Mouse (Mus musculus) intestine, postnatal 0 days (tissue): ENCODE measurements around the gene Pcnx. TPM values are rescaled to one million over a fixed set of nuclear protein-coding genes. Genes with fewer than 3 reads are reported as not detected.

ENCODE experiments used
- ATAC-seq: fragments of 200-750 bp; cut with Nextera tagmentation; 2 replicates; pipeline ENCODE4 v1.8.0; 2017; ENCODE audit warnings: mild to moderate bottlenecking, moderate TSS enrichment, moderate library complexity
- H3K27ac ChIP-seq: fragments of 300-500 bp; sonication (generic); 2 replicates; pipeline ENCODE4 v1.5.1; 2014; ENCODE audit warnings: mild to moderate bottlenecking, low read depth, low read length, moderate library complexity
- H3K27me3 ChIP-seq: fragments of 300-500 bp; sonication (generic); replicated peaks from 2 replicates; pipeline ENCODE4 v1.6.1; 2014; ENCODE audit warnings: low read length, mixed read lengths; ENCODE audit not compliant: control insufficient read depth, insufficient read depth
- H3K36me3 ChIP-seq: fragments of 300-500 bp; sonication (generic); 2 replicates; pipeline ENCODE4 v1.6.1; 2014; ENCODE audit warnings: mild to moderate bottlenecking, moderate library complexity; ENCODE audit not compliant: control insufficient read depth, insufficient read depth
- H3K4me1 ChIP-seq: fragments of 300-500 bp; sonication (generic); replicated peaks from 2 replicates; pipeline ENCODE4 v1.6.1; 2014; ENCODE audit warnings: antibody characterized with exemption, low read length, mixed read lengths; ENCODE audit not compliant: control insufficient read depth, insufficient read depth
- H3K4me2 ChIP-seq: fragments of 300-500 bp; sonication (generic); replicated peaks from 2 replicates; pipeline ENCODE4 v1.6.1; 2014; ENCODE audit warnings: low read depth, mild to moderate bottlenecking, moderate library complexity
- H3K4me3 ChIP-seq: fragments of 300-500 bp; sonication (generic); 2 replicates; pipeline ENCODE4 v1.5.1; 2014; ENCODE audit warnings: low read depth, low read length
- H3K9ac ChIP-seq: fragments of 300-500 bp; sonication (generic); 2 replicates; pipeline ENCODE4 v1.6.1; 2014; ENCODE audit warnings: mild to moderate bottlenecking, low read depth, low read length
- H3K9me3 ChIP-seq: fragments of 300-500 bp; sonication (generic); 2 replicates; pipeline ENCODE4 v1.6.1; 2016; ENCODE audit warnings: mixed run types; ENCODE audit not compliant: control insufficient read depth
- CTCF ChIP-seq: sonication (generic); IDR thresholded peaks from 2 replicates; pipeline ENCODE4 v1.5.1; 2016; ENCODE audit warnings: low read depth, mild to moderate bottlenecking, control low read depth, antibody characterized with exemption, moderate library complexity
- WGBS: fragments of 180-500 bp; shearing (Covaris S2); extraction: QIAGEN DNeasy Blood & Tissue Kit; methylation state at CpG from one replicate; pipeline ENCODE4 v1.1.7; 2014; 5-methylcytosine and 5-hydroxymethylcytosine counted together
- polyA plus RNA-seq: library from polyadenylated mRNA; unstranded; fragments of >200 nt; fragmentation: Nextera tagmentation; extraction: Ambion mirVana; gene quantifications from 2 replicates; pipeline ENCODE4 v1.2.1, GENCODE M21; 2015

Gene Pcnx
- polyA plus RNA-seq, 1 experiment from 2014 or later = 12.4 TPM

DNA sequence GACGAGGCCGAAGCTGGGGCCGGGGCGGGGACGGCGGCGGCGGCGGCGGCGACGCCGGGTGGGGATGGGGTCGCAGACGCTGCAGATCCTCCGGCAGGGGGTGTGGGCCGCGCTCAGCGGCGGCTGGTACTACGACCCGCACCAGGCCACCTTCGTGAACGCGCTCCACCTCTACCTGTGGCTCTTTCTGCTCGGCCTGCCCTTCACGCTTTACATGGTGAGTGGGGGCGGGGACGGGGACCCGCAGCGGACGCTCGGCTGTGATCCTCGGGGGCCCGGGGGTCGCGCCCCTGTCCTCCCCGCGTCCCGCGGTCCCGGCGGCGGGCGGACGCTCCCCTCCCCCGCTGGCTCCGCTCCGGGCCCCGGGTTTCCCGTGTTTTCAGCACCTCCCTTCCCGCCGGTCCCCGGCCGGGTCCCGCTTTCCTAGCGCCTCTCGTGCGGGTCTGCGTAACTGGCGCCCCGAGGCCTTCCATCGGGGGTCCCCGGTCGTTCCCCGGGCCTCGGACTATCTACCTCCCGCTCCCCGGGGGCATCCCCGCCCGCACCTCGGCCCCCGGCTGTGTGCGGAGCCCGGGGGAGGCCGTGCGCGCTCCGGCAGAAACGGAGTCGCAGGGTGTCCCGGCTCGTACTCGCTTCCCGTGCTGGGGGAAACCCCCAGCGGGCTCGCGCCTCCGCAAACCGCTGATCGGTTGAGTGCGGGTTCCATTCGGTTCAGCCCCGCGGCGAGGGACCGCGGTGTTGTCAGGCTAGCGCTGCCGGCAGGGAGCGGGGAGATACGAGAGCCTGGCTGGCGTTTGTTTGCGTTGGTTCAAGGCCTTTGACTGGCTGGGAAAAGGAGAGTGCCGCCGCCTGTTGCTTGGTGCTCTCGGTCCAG lies 722 bp downstream of the Pcnx start:
- Histone ChIP-seq H3K4me3 (peak overlapping the region; percentile 98), H3K4me1 (peaks cover 18% of the 10 kb centered on the region), H3K27ac (peak overlapping the region; percentile 95), H3K9me3 (no peaks in the 10 kb centered on the region), H3K9ac (peak overlapping the region; percentile 94), H3K4me2 (peak overlapping the region; percentile 73), H3K27me3 (no peaks in the 10 kb centered on the region), H3K36me3 (no peaks in the 10 kb centered on the region)
- peak; percentile 28 for ATAC-seq
- 0 out of 2 replicates have a peak, but pooled peaks have one; percentile 20 for TF ChIP-seq CTCF
- WGBS = under 1% methylated on average over 100 of the region's 107 CpGs

DNA sequence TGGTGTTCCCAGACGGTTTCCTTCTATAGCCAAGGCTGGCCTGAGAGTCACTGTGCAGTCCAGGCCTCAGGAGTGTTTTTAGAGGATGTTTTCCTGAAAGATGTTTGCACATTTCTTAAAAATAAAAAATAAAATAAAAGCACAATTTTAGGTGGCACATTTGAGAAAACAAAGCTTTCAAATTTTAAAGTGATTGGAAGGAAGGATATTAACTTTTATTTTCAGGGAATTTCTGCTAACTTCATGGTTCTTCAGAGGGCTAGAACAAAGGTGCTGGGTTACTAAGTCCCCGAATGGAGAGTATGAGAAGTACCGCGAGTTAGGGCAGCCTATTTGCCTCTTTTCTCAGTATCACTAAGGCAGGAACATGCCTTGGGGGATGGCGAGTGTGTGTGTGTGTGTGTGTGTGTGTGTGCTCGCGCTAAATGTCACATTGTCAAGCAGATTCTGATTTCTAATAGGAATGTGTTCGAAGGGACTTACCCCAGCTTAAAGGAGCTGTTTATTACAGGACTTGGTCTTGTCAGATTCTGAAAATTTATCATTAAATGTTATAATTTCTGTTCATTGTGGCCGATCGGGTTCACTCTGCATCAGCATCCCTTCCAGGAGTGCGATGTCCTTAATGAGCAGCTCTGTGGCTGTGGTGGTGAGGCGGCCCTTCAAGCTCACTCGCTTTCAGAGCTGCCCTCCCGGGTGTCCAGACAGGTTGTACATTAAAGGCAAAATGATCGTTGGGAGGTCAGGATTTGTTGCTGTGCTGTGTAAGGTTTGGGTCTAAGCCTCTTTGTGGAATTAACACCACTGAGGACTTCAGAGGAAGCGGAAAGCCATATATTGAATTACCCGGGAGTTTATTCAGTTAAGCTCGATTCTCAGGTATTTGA lies 1.6 kb downstream of the Pcnx start:
- Histone ChIP-seq H3K4me1 (peaks cover 18% of the 10 kb centered on the region), H3K9ac (peak overlapping the region; percentile 94), H3K4me3 (peak overlapping the region; percentile 98), H3K4me2 (peak overlapping the region; percentile 73), H3K9me3 (no peaks in the 10 kb centered on the region), H3K36me3 (no peaks in the 10 kb centered on the region), H3K27ac (peak overlapping the region; percentile 95; the same call in 1 of the 2 replicates), H3K27me3 (no peaks in the 10 kb centered on the region)
- ATAC-seq = no peak
- TF ChIP-seq CTCF = no peak
- 26% methylated on average over 18 of the region's 18 CpGs for WGBS

GRCm38 (mm10) chr12:81862351-81862802 lies 2.6 kb downstream of the Pcnx start:
- Histone ChIP-seq H3K27ac (peak overlapping the region; percentile 57; the same call in 1 of the 2 replicates), H3K4me1 (peaks cover 18% of the 10 kb centered on the region), H3K4me2 (peak overlapping the region; percentile 73), H3K9ac (peak overlapping the region; percentile 41), H3K4me3 (peak overlapping the region; percentile 98), H3K36me3 (no peaks in the 10 kb centered on the region), H3K9me3 (no peaks in the 10 kb centered on the region), H3K27me3 (no peaks in the 10 kb centered on the region)
- WGBS = 20% methylated on average over 8 of the region's 8 CpGs
- ATAC-seq = peak; percentile 59
- 0 out of 2 replicates have a peak, but pooled peaks have one; percentile 6 for TF ChIP-seq CTCF

- H3K4me2 ChIP-seq = no peak overlapping the region
- no peak overlapping the region for H3K27ac ChIP-seq
- no peak overlapping the region for H3K4me3 ChIP-seq
- 83% methylated on average over 4 of the region's 4 CpGs for WGBS
- no peak overlapping the region for H3K9ac ChIP-seq
- no peaks in the 10 kb centered on the region for H3K27me3 ChIP-seq
- peaks cover 13% of the 10 kb centered on the region for H3K4me1 ChIP-seq
- no peak for TF ChIP-seq CTCF
- no peak for ATAC-seq
- H3K9me3 ChIP-seq = no peaks in the 10 kb centered on the region
- no peaks in the 10 kb centered on the region for H3K36me3 ChIP-seq
Measured at GRCm38 (mm10) chr12:81863949-81864348, 4.1 kb downstream of the Pcnx start.

- ATAC-seq = no peak
- Histone ChIP-seq H3K4me3 (no peak overlapping the region), H3K27me3 (no peaks in the 10 kb centered on the region), H3K4me2 (no peak overlapping the region), H3K4me1 (peaks cover 13% of the 10 kb centered on the region), H3K27ac (no peak overlapping the region), H3K9me3 (no peaks in the 10 kb centered on the region), H3K36me3 (no peaks in the 10 kb centered on the region), H3K9ac (no peak overlapping the region)
- 90% methylated on average over 6 of the region's 6 CpGs for WGBS
- TF ChIP-seq CTCF = no peak
Measured at GRCm38 (mm10) chr12:81865183-81865582, 5.4 kb downstream of the Pcnx start.

GRCm38 (mm10) chr12:81867316-81867715 lies 7.5 kb downstream of the Pcnx start:
- H3K9ac ChIP-seq = no peak overlapping the region
- no peak for ATAC-seq
- peaks cover 12% of the 10 kb centered on the region; the same call in 1 of the 2 replicates for H3K4me1 ChIP-seq
- no peaks in the 10 kb centered on the region for H3K36me3 ChIP-seq
- no peak overlapping the region for H3K27ac ChIP-seq
- H3K9me3 ChIP-seq = no peaks in the 10 kb centered on the region
- TF ChIP-seq CTCF = no peak
- no peak overlapping the region for H3K4me2 ChIP-seq
- WGBS = 84% methylated on average over 4 of the region's 4 CpGs
- no peak overlapping the region for H3K4me3 ChIP-seq
- no peaks in the 10 kb centered on the region for H3K27me3 ChIP-seq
